Mouse (Mus musculus): ENCODE results near the gene Cbwd1.

DNA sequence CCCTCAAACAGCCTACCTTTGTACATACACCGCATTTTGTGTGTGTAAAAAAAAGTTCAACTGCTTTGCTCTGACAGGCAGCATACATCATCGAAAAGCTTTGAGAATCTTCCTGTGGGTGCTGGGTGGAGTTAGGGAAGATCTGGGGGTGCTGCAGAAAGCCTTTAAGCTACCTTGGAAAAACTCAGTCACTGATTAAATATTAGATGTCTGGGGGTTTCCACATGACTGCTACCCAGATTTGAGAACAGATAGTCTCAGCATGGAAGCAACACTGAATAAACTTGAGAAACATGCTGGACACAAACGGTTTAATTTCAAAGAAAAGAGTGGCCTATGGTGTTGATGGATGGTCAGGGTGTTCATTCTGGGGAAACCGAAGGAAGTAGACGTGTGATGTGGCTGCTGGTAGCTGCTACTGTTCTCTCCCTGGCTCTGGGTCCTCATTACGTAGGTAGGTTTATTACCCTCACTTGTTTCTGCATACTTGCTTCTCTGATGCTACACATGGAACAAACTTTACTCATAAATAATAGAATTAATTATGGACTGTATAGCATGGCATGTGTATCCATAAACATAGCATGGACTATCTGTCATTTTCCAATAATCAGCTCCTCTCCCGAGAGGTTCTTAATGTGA, 22.6 kb upstream of the Cbwd1 start:
- TF ChIP-seq POLR2A (IDR thresholded peaks at IDR 0.05; ENCODE audit: control insufficient read depth, extremely low read depth, insufficient read depth, low read length, poor library complexity) (no peak), CTCF (IDR thresholded peaks at IDR 0.05; ENCODE audit: borderline replicate concordance, control insufficient read depth, extremely low read depth, insufficient read depth, low read length, poor library complexity) (no peak)
